Mouse (Mus musculus) G1E (cell line): Measurements from ENCODE around the gene Nectin1. TPM values are rescaled to one million over a fixed set of nuclear protein-coding genes. Genes with fewer than 3 reads are reported as not detected.

Source experiments
- ATAC-seq: 2 replicates; pipeline ENCODE4 v1.8.0; 2016; ENCODE audit warnings: mild to moderate bottlenecking; ENCODE audit not compliant: insufficient number of reproducible peaks, poor library complexity, low FRiP score, severe bottlenecking; ENCODE audit errors: extremely low read depth
- DNase-seq: peaks from one replicate; pipeline ENCODE4 v3.0.0; 2012; ENCODE audit warnings: low spot score
- H3K27me3 ChIP-seq: 2 replicates; pipeline ENCODE4 v1.6.1; 2012; ENCODE audit warnings: mild to moderate bottlenecking, low read length, inconsistent platforms; ENCODE audit not compliant: insufficient read depth
- H3K36me3 ChIP-seq: replicated peaks from 2 replicates; pipeline ENCODE3; 2012; ENCODE audit warnings: mild to moderate bottlenecking, inconsistent platforms
- H3K4me1 ChIP-seq: 2 replicates; pipeline ENCODE4 v1.6.1; 2012; ENCODE audit warnings: low read depth, low read length, inconsistent platforms, mixed read lengths; ENCODE audit not compliant: insufficient read depth
- H3K4me3 ChIP-seq: 2 replicates; pipeline ENCODE4 v1.5.1; 2012; ENCODE audit warnings: low read depth, mild to moderate bottlenecking, inconsistent platforms, low read length, moderate library complexity, mixed read lengths
- H3K9me3 ChIP-seq: replicated peaks from 2 replicates; pipeline ENCODE4 v1.6.1; 2012; ENCODE audit warnings: inconsistent platforms
- CTCF ChIP-seq: IDR thresholded peaks from 2 replicates; pipeline ENCODE4 v1.5.1; 2012; ENCODE audit warnings: low read depth, low read length, inconsistent platforms, mixed read lengths
- GATA1 ChIP-seq: IDR thresholded peaks from 2 replicates; pipeline ENCODE4 v1.6.1; 2012; ENCODE audit warnings: borderline replicate concordance, low read length, inconsistent platforms, mixed read lengths
- GATA2 ChIP-seq: IDR thresholded peaks from 2 replicates; pipeline ENCODE4 v1.6.1; 2012; ENCODE audit warnings: low read depth, low read length, inconsistent platforms, borderline replicate concordance
- POLR2AphosphoS5 ChIP-seq: IDR thresholded peaks from 2 replicates; pipeline ENCODE4 v1.6.1; 2012; ENCODE audit warnings: low read depth, low read length, inconsistent platforms; ENCODE audit not compliant: insufficient replicate concordance
- TAL1 ChIP-seq: conservative IDR thresholded peaks from 2 replicates; pipeline ENCODE4 v1.6.1; 2012; ENCODE audit warnings: low read depth, low read length, inconsistent platforms, mixed read lengths
- polyA plus RNA-seq: library from polyadenylated mRNA; stranded (reverse); fragments of >175 nt; gene quantifications from 2 replicates; pipeline ENCODE4 v1.2.3, GENCODE M21; 2012
- total RNA-seq, 2 experiments: library from RNA; stranded (forward) in 1 of 2; stranded (reverse) in 1 of 2; fragments of 200-1000 nt in 1 of 2; fragments of >200 nt in 1 of 2; fragmentation: Nextera tagmentation in 1 of 2; gene quantifications; 2 replicates each; pipeline ENCODE4 v1.2.3; 2014 to 2017

Nectin1 gene
- total and polyA plus RNA-seq, 3 experiments: 0.05 TPM; not detected in 2

- no peaks in the 10 kb centered on the region for H3K27me3 ChIP-seq
- TF ChIP-seq POLR2AphosphoS5 (no peak), TAL1 (no peak), CTCF (peak; percentile 46; the same call in 1 of the 2 replicates)
- no peaks in the 10 kb centered on the region for H3K4me1 ChIP-seq
- H3K4me3 ChIP-seq: no peak overlapping the region
- DNase-seq: no peak
- peaks cover 30% of the 10 kb centered on the region for H3K9me3 ChIP-seq
- no peak for ATAC-seq
- H3K36me3 ChIP-seq: no peaks in the 10 kb centered on the region
Observed at GRCm38 (mm10) chr9:43845660-43846455, 102.1 kb downstream of the Nectin1 start.

GRCm38 (mm10) chr9:43847861-43848260 lies 104.1 kb downstream of the Nectin1 start:
- no peak for DNase-seq
- Histone ChIP-seq H3K9me3 (peaks cover 22% of the 10 kb centered on the region), H3K36me3 (no peaks in the 10 kb centered on the region), H3K4me3 (no peak overlapping the region), H3K4me1 (no peaks in the 10 kb centered on the region), H3K27me3 (no peaks in the 10 kb centered on the region)
- no peak for ATAC-seq
- TF ChIP-seq TAL1: no peak
- no peak for TF ChIP-seq GATA1
- no peak for TF ChIP-seq GATA2
- TF ChIP-seq CTCF: no peak
- TF ChIP-seq POLR2AphosphoS5: no peak

GRCm38 (mm10) chr9:43850281-43850680 lies 106.5 kb downstream of the Nectin1 start:
- Histone ChIP-seq H3K9me3 (peaks cover 16% of the 10 kb centered on the region), H3K27me3 (no peaks in the 10 kb centered on the region), H3K4me1 (no peaks in the 10 kb centered on the region), H3K4me3 (no peak overlapping the region), H3K36me3 (no peaks in the 10 kb centered on the region)
- TF ChIP-seq POLR2AphosphoS5 (no peak), CTCF (no peak), GATA1 (no peak), TAL1 (no peak), GATA2 (no peak)
- ATAC-seq: no peak
- no peak for DNase-seq

- H3K4me3 ChIP-seq: no peak overlapping the region
- no peaks in the 10 kb centered on the region for H3K4me1 ChIP-seq
- TF ChIP-seq GATA1: no peak
- no peak for TF ChIP-seq POLR2AphosphoS5
- TF ChIP-seq TAL1: no peak
- TF ChIP-seq GATA2: no peak
- no peak for TF ChIP-seq CTCF
- no peak for DNase-seq
- H3K27me3 ChIP-seq: no peaks in the 10 kb centered on the region; the same call in 1 of the 2 replicates
- no peak for ATAC-seq
- no peaks in the 10 kb centered on the region for H3K36me3 ChIP-seq
- peaks cover 15% of the 10 kb centered on the region; the same call in 1 of the 2 replicates for H3K9me3 ChIP-seq
Observed at GRCm38 (mm10) chr9:43851154-43851553, 107.4 kb downstream of the Nectin1 start.

- Histone ChIP-seq H3K9me3 (peaks cover 10% of the 10 kb centered on the region; the same call in 1 of the 2 replicates), H3K27me3 (no peaks in the 10 kb centered on the region; the same call in 1 of the 2 replicates), H3K4me3 (no peak overlapping the region), H3K36me3 (no peaks in the 10 kb centered on the region), H3K4me1 (no peaks in the 10 kb centered on the region)
- no peak for ATAC-seq
- TF ChIP-seq GATA2 (no peak), POLR2AphosphoS5 (no peak), CTCF (no peak), TAL1 (no peak), GATA1 (no peak)
- DNase-seq: no peak
Observed at GRCm38 (mm10) chr9:43855887-43856286, 112.1 kb downstream of the Nectin1 start.
